Mouse (Mus musculus) layer of hippocampus, postnatal 25 days (tissue): Measurements from ENCODE around the gene 1700037H04Rik. TPM values are rescaled to one million over a fixed set of nuclear protein-coding genes. Genes with fewer than 3 reads are reported as not detected.

ENCODE experiments used
- DNase-seq, 2 experiments: peaks; one replicate each; pipeline ENCODE4 v3.0.0; 2022; ENCODE audit warnings: mixed read lengths in 2 of 2, low spot score in 1 of 2; ENCODE audit errors: extremely low spot score in 1 of 2
- total RNA-seq, 2 experiments: library from RNA; stranded (reverse); gene quantifications; 2 replicates each; pipeline ENCODE4 v1.2.3; 2021

1700037H04Rik gene
- 10 to 100 TPM; 55.5 to 66.7 TPM for total RNA-seq

- peak; percentile 79 to 83 for DNase-seq
Measured at GRCm38 (mm10) chr2:131159938-131160581, at the start of gene 1700037H04Rik. TSS of gene 1700037H04Rik (minus strand) at chr2:131160081.

GRCm38 (mm10) chr2:131209125-131209795 lies 49.4 kb upstream of the 1700037H04Rik start:
- DNase-seq = no peak

- no peak for DNase-seq
Measured at GRCm38 (mm10) chr2:131208356-131208755, 48.5 kb upstream of the 1700037H04Rik start.

GRCm38 (mm10) chr2:131206778-131207177 lies 46.9 kb upstream of the 1700037H04Rik start, which contains the start of gene Ap5s1:
TSS of gene Ap5s1 (plus strand) at chr2:131207078.
- no peak for DNase-seq

- no peak for DNase-seq
Measured at GRCm38 (mm10) chr2:131205521-131206182, 45.8 kb upstream of the 1700037H04Rik start.

GRCm38 (mm10) chr2:131204410-131204981 lies 44.6 kb upstream of the 1700037H04Rik start:
- peak; percentile 60 for DNase-seq

GRCm38 (mm10) chr2:131203816-131204409 lies 44.0 kb upstream of the 1700037H04Rik start:
- no peak for DNase-seq

- no peak for DNase-seq
Measured at GRCm38 (mm10) chr2:131201262-131201661, 41.4 kb upstream of the 1700037H04Rik start.

GRCm38 (mm10) chr2:131200710-131201109 lies 40.8 kb upstream of the 1700037H04Rik start:
- DNase-seq = no peak

- no peak for DNase-seq
Measured at GRCm38 (mm10) chr2:131196606-131197316, 36.9 kb upstream of the 1700037H04Rik start.

- no peak for DNase-seq
Measured at GRCm38 (mm10) chr2:131191005-131191390, 31.1 kb upstream of the 1700037H04Rik start.

GRCm38 (mm10) chr2:131190344-131191004 lies 30.6 kb upstream of the 1700037H04Rik start:
- DNase-seq = no peak

- no peak for DNase-seq
Measured at GRCm38 (mm10) chr2:131189521-131190309, 29.8 kb upstream of the 1700037H04Rik start.

- DNase-seq = no peak
Measured at GRCm38 (mm10) chr2:131188311-131188710, 28.4 kb upstream of the 1700037H04Rik start.

GRCm38 (mm10) chr2:131187602-131187922 lies 27.7 kb upstream of the 1700037H04Rik start:
- no peak for DNase-seq

- DNase-seq = peak; percentile 63
Measured at GRCm38 (mm10) chr2:131186771-131187601, 27.1 kb upstream of the 1700037H04Rik start, which contains the start of the genes Cdc25b and Spef1. TSS of gene Cdc25b (plus strand) at chr2:131186949. TSS of gene Spef1 (minus strand) at chr2:131187282.

- no peak for DNase-seq
Measured at GRCm38 (mm10) chr2:131186343-131186742, 26.5 kb upstream of the 1700037H04Rik start.
